Mouse (Mus musculus) liver, adult 2 months (tissue): Measurements from ENCODE around the gene Caml.

Experiments used
- CTCF ChIP-seq: fragments of 200-500 bp; IDR thresholded peaks from 2 replicates; pipeline ENCODE4 v1.5.1; 2011; ENCODE audit warnings: low read depth, low read length, control low read depth
- POLR2A ChIP-seq: fragments of 200-500 bp; IDR thresholded peaks from 2 replicates; pipeline ENCODE4 v1.6.1; 2011; ENCODE audit warnings: low read length, control low read depth; ENCODE audit not compliant: insufficient read depth; ENCODE audit errors: extremely low read depth

DNA sequence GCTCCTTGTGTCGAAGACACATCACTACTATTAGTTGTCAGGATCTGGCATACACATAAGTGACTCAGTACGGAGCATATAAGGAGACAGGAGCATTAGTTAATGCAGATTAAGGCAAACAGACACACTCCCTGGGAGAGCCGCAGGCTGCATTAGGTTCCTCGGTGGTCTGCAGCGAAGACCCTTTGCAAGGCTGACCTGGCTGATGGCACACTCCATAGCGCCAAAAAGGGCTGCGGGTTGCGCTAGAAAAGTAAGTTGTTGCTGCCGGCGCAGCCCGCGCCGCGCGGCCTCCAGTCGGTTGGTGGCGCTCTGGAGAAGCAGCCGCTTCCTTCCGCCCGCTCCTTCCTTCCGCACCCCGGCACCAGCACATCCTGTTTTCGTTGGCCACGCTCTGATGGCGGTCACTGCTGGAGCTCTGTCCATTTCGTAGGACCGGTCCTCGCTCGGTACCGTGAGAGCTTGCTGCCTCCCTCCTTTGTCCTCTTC is 11.9 kb downstream of the Caml start, which contains the start of gene Ddx46:
- TF ChIP-seq CTCF: peak; percentile 87
- TF ChIP-seq POLR2A: 0 out of 2 replicates have a peak, but pooled peaks have one; percentile 44
